Mouse (Mus musculus) layer of hippocampus, postnatal 10 days (tissue): ENCODE data around the gene Pold4. TPM values are rescaled to one million over a fixed set of nuclear protein-coding genes. Genes with fewer than 3 reads are reported as not detected.

ENCODE experiments used
- DNase-seq, 2 experiments: peaks; one replicate each; pipeline ENCODE4 v3.0.0; 2021; ENCODE audit warnings: low spot score in 2 of 2
- long read RNA-seq: library from polyadenylated mRNA; stranded (forward); transcript quantifications from one replicate; pipeline ENCODE4 v2.0.0, GENCODE M21; 2023
- total RNA-seq, 2 experiments: library from RNA; stranded (reverse); gene quantifications; 2 replicates each; pipeline ENCODE4 v1.2.3; 2021

The Pold4 gene
- 10 to 100 TPM; 14.4 to 15.8 TPM for total RNA-seq
- long read RNA-seq, transcript Pold4-201 (4 exons, 913 nt), result major isoform, 16 of 19 reads
- long read RNA-seq, partial matches to known transcripts, result 0 of 19 reads
- long read RNA-seq, other reads (novel, unspliced or antisense), result 3 of 19 reads

DNA sequence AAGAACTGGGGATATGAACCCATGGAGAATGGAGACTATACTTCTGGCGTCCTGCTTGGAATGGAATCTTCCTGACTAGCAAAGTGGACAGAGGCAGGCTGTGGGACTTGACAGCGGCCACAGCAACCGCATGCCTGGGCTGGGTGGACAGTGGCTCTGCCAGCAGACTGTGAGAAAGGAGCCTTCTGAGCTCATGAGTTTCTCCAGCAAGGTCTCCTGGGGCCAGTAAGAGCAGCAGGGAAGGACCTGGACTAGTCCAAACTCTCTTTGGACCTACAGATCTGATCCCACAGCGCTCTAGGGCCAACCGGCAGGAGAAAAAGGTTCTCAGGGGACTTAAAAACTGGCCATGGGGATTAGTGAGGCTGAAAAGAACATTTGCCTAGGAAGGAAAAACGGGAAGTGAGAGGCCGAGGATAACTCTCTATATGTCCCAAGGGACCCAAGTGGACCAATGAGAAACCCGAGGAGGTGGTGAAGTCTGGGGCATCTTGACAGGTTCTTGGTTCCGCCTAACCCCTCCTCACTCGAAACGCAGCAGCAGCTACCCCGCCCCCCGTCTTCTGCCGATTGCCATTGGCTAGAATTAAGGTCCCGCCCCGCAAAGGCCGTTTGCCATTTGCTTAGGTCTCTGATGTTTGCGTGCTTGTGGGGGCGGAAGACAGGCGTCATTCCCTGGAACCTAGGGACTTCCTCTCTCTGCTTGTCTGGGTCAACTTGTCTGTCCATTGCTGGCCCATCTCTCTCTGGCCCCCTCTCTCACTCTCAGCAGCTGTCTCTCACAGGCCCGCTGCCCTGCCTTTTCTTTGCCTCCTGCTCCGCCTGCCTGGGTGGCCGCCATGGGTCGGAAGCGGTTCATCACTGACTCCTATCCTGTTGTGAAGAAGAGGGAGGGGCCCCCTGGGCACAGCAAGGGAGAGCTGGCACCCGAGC, at the start of gene Pold4:
Pold4 (plus strand) TSS at position 647 of the 933 bp plus-strand sequence.
- DNase-seq, result peak; percentile 95 to 96

- DNase-seq, result peak in 1 of 2 experiments; percentile 32
These were observed 48.0 kb upstream of the Pold4 start for GRCm38 (mm10) chr19:4183689-4184088.

DNA sequence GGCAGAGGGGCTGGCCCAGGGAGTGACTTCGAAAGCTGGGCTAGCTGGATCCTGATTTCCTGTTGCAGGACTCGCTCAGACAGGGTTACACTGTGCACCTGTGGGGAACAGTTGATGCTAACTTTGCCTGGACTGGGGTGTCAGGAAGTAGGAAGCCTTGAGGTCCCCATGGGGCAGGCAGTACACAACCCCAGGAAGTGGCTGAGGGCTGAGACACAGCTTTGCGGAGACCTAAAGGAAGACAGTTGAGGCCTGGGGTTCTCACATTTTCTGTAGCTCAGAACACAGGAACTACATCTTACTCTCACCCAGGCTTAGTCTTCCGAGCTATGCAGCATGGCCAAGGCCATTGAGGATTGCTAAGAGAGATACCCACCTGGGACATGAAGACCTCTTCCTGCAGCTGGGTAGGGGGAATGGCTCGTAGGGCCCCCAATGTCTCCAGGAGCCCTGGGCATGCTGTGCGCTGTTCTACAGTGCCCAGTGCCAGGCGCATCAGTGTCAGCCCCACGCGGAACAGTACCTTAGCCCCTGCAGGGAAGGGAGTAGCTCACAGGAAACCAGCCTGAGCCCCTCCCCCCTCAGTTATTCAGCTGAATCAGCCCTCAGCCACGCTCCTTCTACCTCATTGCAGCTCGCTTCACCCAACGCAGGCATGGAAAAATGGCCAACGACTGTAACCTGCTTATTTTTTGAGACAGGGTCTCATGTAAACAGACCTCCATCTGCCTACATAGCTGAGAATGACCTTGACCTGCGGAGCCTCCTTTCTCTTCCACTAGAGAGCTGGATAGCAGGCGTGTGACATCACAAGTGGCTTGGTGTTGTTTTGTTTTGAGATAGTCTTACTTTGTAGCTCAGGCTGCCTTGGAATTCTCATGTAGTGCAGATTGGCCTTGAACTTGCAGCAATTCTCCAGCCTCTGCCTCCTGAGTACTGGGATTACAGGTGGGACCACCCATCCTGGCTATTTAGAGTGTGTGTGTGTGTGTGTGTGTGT, 46.4 kb upstream of the Pold4 start:
- DNase-seq, result no peak

GRCm38 (mm10) chr19:4187303-4187702, 44.4 kb upstream of the Pold4 start:
- DNase-seq, result no peak

DNA sequence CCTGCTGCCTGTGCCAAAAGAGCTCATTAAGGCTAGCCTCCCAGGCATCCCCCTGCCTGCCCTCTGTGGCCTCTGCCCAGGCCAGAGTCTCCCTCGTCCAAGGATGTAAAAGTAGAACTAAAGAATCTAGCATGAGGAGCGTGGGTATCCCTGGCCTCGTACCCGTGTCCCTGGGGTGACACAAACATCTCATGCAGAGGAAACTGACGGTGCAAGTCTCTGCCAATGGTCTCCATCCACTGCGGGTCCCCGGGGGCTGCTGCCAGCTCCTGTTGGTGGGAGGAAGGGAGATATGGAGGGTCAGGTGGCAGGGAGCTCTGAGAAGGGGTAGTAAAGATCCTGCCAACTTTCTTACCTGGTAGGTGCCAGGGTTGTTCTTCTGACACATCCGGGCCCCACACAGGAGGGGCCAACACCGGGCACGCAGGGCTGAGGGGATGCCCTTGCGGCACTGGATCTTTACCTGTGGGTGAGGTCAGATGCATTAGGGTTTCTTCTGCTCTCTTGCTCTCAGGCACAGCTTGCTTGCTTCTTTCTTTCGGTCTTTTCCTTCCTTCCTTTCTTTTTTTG, 42.6 kb upstream of the Pold4 start:
- no peak for DNase-seq

- peak in 1 of 2 experiments; percentile 19 for DNase-seq
These were observed 40.8 kb upstream of the Pold4 start, which contains the start of gene Tbc1d10c for GRCm38 (mm10) chr19:4190831-4191334. Gene Tbc1d10c, minus strand, starts transcription at chr19:4191284.

- peak; percentile 96 to 97 for DNase-seq
These were observed 40.0 kb upstream of the Pold4 start, which contains the start of gene Ppp1ca for GRCm38 (mm10) chr19:4191528-4192250. Gene Ppp1ca, plus strand, starts transcription at chr19:4192065.

DNA sequence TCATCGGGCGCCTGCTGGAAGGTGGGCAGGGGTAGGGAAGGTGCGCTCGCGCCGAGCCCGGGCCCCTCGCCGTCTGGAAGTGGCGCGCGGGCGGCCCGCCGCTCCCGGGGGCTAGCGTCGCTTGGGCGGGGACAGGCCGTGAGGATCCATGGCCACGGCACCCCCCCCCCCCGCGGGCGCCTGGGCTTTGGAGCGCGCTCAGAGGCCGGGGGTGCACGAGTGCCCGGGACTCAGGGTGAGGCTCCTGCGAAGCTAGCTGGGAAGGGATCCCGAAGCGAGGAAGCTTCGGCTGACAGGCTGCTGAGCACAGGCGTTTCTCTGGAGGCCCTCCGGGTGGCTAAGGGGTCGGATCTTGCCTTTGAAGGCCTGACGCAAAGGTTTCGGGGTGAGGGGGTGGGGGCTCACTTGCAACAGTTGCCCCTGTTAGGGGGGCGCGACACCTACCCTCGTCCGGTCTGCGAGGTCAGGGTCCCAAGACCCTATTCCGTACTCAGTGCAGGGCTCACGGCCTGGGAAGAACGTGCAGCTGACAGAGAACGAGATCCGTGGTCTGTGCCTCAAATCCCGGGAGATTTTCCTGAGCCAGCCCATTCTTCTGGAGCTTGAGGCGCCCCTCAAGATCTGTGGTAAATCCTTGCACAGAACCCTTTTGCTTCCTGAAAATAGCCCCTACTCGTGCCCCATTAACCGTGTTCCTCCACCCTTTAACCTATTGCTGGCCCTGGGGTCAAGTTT, 39.3 kb upstream of the Pold4 start:
- DNase-seq, result peak in 1 of 2 experiments; percentile 42

- DNase-seq, result no peak
These were observed 38.6 kb upstream of the Pold4 start for GRCm38 (mm10) chr19:4193129-4193528.

GRCm38 (mm10) chr19:4194021-4194724, 37.5 kb upstream of the Pold4 start:
- peak in 1 of 2 experiments; percentile 18 for DNase-seq

- peak in 1 of 2 experiments; percentile 48 for DNase-seq
These were observed 36.7 kb upstream of the Pold4 start for GRCm38 (mm10) chr19:4194776-4195650.

DNA sequence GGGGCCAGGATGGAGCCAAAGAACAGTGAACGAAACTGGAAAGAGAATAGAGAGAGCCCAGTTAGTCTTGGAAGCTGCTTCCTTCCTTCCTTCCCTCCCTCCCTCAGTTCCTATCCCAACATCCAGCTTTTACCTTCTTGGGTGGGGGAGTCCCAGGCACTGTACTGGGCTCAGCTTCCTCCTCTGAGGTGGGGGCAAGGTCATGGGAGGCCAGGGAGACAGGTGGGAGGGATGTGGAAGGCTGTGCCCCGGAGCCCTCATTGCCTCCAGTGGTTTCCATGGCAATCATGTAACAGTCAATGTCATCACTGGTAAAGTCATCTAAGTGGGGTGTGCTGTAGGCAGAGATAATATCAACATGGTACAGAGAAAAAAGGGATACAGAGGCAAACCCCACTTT, 35.7 kb upstream of the Pold4 start:
- DNase-seq, result no peak

DNA sequence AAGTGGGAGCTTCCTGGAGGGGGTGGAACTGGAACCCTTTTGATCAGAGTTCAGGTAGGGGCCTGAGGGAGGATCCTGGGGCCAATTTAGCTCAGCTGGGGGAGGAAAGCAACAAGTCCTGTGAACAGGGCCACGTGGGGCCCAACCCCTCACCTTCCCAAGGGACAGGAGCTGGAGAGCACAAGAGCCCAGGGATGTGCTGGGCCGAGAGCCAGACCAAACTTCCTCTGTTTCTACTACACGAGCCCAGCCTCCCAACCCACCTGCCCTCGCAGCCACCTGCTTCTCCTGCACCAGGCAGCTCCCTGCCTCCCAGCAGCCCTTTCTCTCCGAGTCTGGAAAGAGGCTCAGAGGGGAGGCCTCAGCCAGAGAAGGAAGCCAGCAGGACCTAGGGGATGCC, 35.2 kb upstream of the Pold4 start:
- DNase-seq, result peak in 1 of 2 experiments; percentile 31

DNA sequence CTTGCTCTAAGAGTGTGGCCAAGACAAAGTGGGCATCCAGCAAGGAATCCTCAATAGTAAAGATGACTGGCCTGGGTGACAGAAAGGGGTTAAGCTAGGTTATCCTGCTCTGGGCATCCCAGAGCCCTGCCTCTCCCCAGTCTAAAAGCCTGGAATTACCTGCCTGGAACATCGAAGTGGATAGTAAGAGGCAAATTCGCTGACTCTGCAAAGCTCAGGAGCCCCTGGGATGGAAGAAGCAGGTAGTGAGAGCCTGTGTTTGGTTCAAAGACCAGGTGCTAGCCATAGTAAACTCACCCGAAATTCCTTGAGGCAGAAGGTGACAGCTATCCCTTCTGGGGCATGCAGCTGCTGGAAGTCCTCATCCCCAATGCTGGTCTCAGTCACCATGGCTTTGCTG, 34.5 kb upstream of the Pold4 start:
- no peak for DNase-seq

DNA sequence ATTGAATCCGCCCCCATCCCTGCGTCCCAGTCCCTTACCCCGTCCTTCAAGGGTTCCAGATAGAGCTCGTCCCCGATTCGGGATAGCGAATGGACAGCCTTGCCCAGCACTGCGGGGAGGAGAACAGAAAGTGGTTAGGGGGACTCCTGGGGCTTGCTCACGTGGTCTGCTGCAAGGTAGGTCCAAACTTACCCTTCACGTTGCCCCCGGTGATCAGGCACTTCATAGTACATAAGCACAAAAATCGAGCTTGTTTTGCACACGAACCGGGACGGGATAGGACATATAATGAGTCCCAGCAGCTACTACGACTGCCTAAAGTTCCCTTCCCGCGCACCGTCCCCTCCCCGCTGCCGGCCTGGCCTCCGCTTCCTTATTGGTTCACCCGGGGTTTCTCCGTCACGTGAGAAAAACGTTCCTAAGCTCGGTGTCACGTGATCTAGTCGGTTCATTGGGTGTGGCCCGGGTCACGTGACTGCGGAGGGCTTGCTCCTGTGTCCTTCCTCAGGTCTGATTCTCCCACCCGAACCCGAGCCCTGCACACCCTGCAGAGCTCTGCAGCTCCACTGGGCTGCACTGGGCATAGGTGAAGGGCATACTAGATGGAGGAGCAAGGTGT, 30.3 kb upstream of the Pold4 start, which contains the start of gene Rad9a:
Rad9a (minus strand) TSS at position 372 of the 619 bp plus-strand sequence.
- DNase-seq, result peak; percentile 91 to 94

- no peak for DNase-seq
These were observed 29.6 kb upstream of the Pold4 start for GRCm38 (mm10) chr19:4202149-4202548.

DNA sequence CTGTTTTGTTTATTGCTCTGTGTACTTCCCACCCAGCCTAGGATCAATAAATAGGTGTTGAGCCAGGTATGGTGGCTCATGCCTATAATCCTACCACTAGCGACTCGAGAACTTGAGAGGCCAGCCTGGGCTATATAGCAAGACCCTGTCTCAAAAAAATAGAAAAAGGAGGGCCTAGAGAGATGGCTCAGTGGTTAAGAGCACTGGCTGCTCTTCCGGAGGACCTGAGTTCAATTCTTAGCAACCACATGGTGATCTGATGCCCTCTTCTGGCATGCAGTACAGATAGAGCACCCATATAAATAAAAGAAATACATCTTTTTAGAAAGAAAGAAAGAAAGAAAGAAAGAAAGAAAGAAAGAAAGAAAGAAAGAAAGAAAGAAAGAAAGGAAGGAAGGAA, 28.6 kb upstream of the Pold4 start:
- DNase-seq, result no peak
